Mouse (Mus musculus): ENCODE results near the gene Atxn10. TPM values are rescaled to one million over a fixed set of nuclear protein-coding genes. Genes with fewer than 3 reads are reported as not detected.

The Atxn10 gene
- polyA plus RNA-seq, 1 experiment from 2014 or later = 548 TPM

DNA sequence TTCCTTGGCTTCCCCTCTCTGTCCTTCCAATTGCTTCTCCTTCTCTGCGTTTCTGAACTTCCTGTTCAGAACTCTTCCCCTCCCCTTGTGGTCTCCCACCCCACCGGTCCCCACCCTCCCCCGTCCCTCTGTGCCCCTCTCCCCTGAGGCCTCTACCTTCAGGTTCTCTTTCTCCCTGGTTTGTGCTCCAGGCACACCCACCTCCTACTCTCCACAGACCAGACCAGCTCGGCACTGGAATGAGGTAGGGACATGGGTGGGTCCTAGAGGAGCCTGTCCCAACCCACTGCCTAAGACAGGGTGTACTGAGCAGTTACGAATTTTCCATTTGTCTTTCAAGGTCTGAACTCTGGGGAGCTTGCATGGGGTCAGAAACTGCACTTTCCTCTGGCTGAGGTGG, 143.9 kb downstream of the Atxn10 start:
- no peaks in the 10 kb centered on the region; the same call in 1 of the 2 replicates for H3K27me3 ChIP-seq (ENCODE audit: control insufficient read depth, insufficient read depth, low read depth, low read length)
- H3K4me2 ChIP-seq (ENCODE audit: low read length) = no peak overlapping the region
- H3K4me3 ChIP-seq (ENCODE audit: low read depth, low read length) = no peak overlapping the region
- 69% methylated on average over 5 of the region's 5 CpGs for whole genome bisulfite sequencing
- H3K9me3 ChIP-seq (replicated peaks; ENCODE audit: control insufficient read depth, low read length, poor library complexity, severe bottlenecking) = 0 out of 2 replicates have a peak, but pooled peaks cover 2% of the 10 kb centered on the region
- H3K4me1 ChIP-seq (ENCODE audit: control insufficient read depth, insufficient read depth, low read length) = peaks cover 3% of the 10 kb centered on the region; the same call in 1 of the 2 replicates
- H3K27ac ChIP-seq (ENCODE audit: low read length) = no peak overlapping the region
- H3K36me3 ChIP-seq (ENCODE audit: control insufficient read depth, insufficient read depth, low read length) = no peaks in the 10 kb centered on the region; the same call in 1 of the 2 replicates
- no peak for ATAC-seq
- no peak overlapping the region for H3K9ac ChIP-seq (ENCODE audit: low read depth, low read length)

- ATAC-seq = peak; percentile 56
- H3K4me2 ChIP-seq (ENCODE audit: low read length) = no peak overlapping the region
- H3K27ac ChIP-seq (ENCODE audit: low read length) = no peak overlapping the region
- H3K4me1 ChIP-seq (ENCODE audit: control insufficient read depth, insufficient read depth, low read length) = peaks cover 3% of the 10 kb centered on the region; the same call in 1 of the 2 replicates
- H3K9ac ChIP-seq (ENCODE audit: low read depth, low read length) = peak overlapping the region; percentile 1; the same call in 1 of the 2 replicates
- 32% methylated on average over 3 of the region's 3 CpGs for WGBS
- no peak overlapping the region for H3K4me3 ChIP-seq (ENCODE audit: low read depth, low read length)
- no peaks in the 10 kb centered on the region; the same call in 1 of the 2 replicates for H3K27me3 ChIP-seq (ENCODE audit: control insufficient read depth, insufficient read depth, low read depth, low read length)
- 0 out of 2 replicates have a peak, but pooled peaks cover 2% of the 10 kb centered on the region for H3K9me3 ChIP-seq (replicated peaks; ENCODE audit: control insufficient read depth, low read length, poor library complexity, severe bottlenecking)
- no peaks in the 10 kb centered on the region; the same call in 1 of the 2 replicates for H3K36me3 ChIP-seq (ENCODE audit: control insufficient read depth, insufficient read depth, low read length)
These were observed 144.6 kb downstream of the Atxn10 start for GRCm38 (mm10) chr15:85480630-85481029.

- H3K27me3 ChIP-seq (ENCODE audit: control insufficient read depth, insufficient read depth, low read depth, low read length) = no peaks in the 10 kb centered on the region
- 75% methylated on average over 10 of the region's 10 CpGs for WGBS
- no peak overlapping the region for H3K4me3 ChIP-seq (ENCODE audit: low read depth, low read length)
- H3K4me1 ChIP-seq (ENCODE audit: control insufficient read depth, insufficient read depth, low read length) = peaks cover 7% of the 10 kb centered on the region
- no peak overlapping the region for H3K4me2 ChIP-seq (ENCODE audit: low read length)
- no peak overlapping the region for H3K27ac ChIP-seq (ENCODE audit: low read length)
- ATAC-seq = no peak
- H3K36me3 ChIP-seq (ENCODE audit: control insufficient read depth, insufficient read depth, low read length) = no peaks in the 10 kb centered on the region
- peaks cover 4% of the 10 kb centered on the region for H3K9me3 ChIP-seq (replicated peaks; ENCODE audit: control insufficient read depth, low read length, poor library complexity, severe bottlenecking)
- no peak overlapping the region for H3K9ac ChIP-seq (ENCODE audit: low read depth, low read length)
These were observed 152.9 kb downstream of the Atxn10 start for GRCm38 (mm10) chr15:85488900-85489299.

- WGBS = 36% methylated on average over 7 of the region's 7 CpGs
- H3K4me2 ChIP-seq (ENCODE audit: low read length) = no peak overlapping the region
- no peak for ATAC-seq
- H3K9ac ChIP-seq (ENCODE audit: low read depth, low read length) = no peak overlapping the region
- peaks cover 4% of the 10 kb centered on the region for H3K9me3 ChIP-seq (replicated peaks; ENCODE audit: control insufficient read depth, low read length, poor library complexity, severe bottlenecking)
- H3K4me1 ChIP-seq (ENCODE audit: control insufficient read depth, insufficient read depth, low read length) = peaks cover 15% of the 10 kb centered on the region
- H3K36me3 ChIP-seq (ENCODE audit: control insufficient read depth, insufficient read depth, low read length) = no peaks in the 10 kb centered on the region
- H3K27ac ChIP-seq (ENCODE audit: low read length) = no peak overlapping the region
- no peak overlapping the region for H3K4me3 ChIP-seq (ENCODE audit: low read depth, low read length)
- H3K27me3 ChIP-seq (ENCODE audit: control insufficient read depth, insufficient read depth, low read depth, low read length) = no peaks in the 10 kb centered on the region
These were observed 153.7 kb downstream of the Atxn10 start for GRCm38 (mm10) chr15:85489751-85490150.

DNA sequence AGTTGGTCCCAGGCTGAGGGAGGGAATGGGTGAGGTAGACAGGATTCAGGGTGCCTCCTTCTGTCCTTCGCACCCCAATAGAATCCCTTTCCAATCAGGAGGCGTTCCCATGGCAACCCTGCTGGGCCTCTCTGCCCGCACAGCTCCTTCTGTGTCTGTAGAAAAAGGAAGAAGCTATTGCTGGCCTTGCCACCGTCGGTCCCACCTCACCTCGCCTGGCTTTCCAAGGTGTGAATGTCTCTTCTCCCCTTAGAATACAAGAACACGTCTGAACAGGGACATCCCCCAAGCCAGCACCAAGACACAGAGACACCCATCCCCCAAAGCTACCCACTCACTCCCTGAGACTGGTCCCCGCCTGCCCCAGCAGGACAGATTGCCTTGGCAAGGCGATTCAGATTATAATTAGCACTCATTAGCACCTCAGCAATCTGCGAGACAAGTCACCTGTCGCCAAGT, 158.1 kb downstream of the Atxn10 start:
- Histone ChIP-seq H3K4me3 (ENCODE audit: low read depth, low read length) (no peak overlapping the region), H3K27me3 (ENCODE audit: control insufficient read depth, insufficient read depth, low read depth, low read length) (no peaks in the 10 kb centered on the region), H3K4me2 (ENCODE audit: low read length) (no peak overlapping the region), H3K36me3 (ENCODE audit: control insufficient read depth, insufficient read depth, low read length) (no peaks in the 10 kb centered on the region), H3K9me3 (replicated peaks; ENCODE audit: control insufficient read depth, low read length, poor library complexity, severe bottlenecking) (no peaks in the 10 kb centered on the region), H3K27ac (ENCODE audit: low read length) (peak overlapping the region; percentile 35; the same call in 1 of the 2 replicates), H3K9ac (ENCODE audit: low read depth, low read length) (no peak overlapping the region), H3K4me1 (ENCODE audit: control insufficient read depth, insufficient read depth, low read length) (peaks cover 15% of the 10 kb centered on the region)
- WGBS = 6% methylated on average over 11 of the region's 11 CpGs
- ATAC-seq = peak; percentile 74; the same call in 1 of the 2 replicates

DNA sequence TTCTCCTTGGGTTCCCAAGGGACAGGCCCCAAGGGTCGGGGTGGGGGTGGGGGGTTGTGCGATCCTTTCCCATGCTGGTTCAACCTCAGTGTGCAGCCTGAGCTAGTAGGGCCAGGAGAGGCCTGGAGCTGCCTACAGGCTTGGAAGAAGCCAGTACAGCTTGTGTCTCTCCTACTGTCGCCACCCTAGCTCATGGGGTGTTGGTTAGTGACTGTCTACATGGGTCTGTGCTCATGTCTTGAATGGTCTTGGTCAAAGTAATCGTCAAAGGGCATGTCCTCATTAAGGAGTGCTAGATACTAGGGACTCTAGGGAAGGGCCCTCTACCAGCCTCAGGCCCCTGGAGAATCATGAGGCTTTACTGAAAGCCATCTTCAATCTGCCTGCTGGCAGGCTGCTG, 161.5 kb downstream of the Atxn10 start:
- 80% methylated on average over 4 of the region's 4 CpGs for WGBS
- Histone ChIP-seq H3K9ac (ENCODE audit: low read depth, low read length) (no peak overlapping the region), H3K27ac (ENCODE audit: low read length) (no peak overlapping the region), H3K36me3 (ENCODE audit: control insufficient read depth, insufficient read depth, low read length) (no peaks in the 10 kb centered on the region), H3K4me2 (ENCODE audit: low read length) (no peak overlapping the region), H3K4me3 (ENCODE audit: low read depth, low read length) (no peak overlapping the region), H3K9me3 (replicated peaks; ENCODE audit: control insufficient read depth, low read length, poor library complexity, severe bottlenecking) (no peaks in the 10 kb centered on the region), H3K4me1 (ENCODE audit: control insufficient read depth, insufficient read depth, low read length) (peaks cover 10% of the 10 kb centered on the region), H3K27me3 (ENCODE audit: control insufficient read depth, insufficient read depth, low read depth, low read length) (no peaks in the 10 kb centered on the region)
- ATAC-seq = no peak

GRCm38 (mm10) chr15:85497981-85498475, 162.0 kb downstream of the Atxn10 start:
- Histone ChIP-seq H3K27ac (ENCODE audit: low read length) (no peak overlapping the region), H3K27me3 (ENCODE audit: control insufficient read depth, insufficient read depth, low read depth, low read length) (no peaks in the 10 kb centered on the region), H3K4me1 (ENCODE audit: control insufficient read depth, insufficient read depth, low read length) (peaks cover 10% of the 10 kb centered on the region), H3K9ac (ENCODE audit: low read depth, low read length) (no peak overlapping the region), H3K4me3 (ENCODE audit: low read depth, low read length) (no peak overlapping the region), H3K9me3 (replicated peaks; ENCODE audit: control insufficient read depth, low read length, poor library complexity, severe bottlenecking) (no peaks in the 10 kb centered on the region), H3K36me3 (ENCODE audit: control insufficient read depth, insufficient read depth, low read length) (no peaks in the 10 kb centered on the region), H3K4me2 (ENCODE audit: low read length) (no peak overlapping the region)
- WGBS = 9% methylated on average over 10 of the region's 10 CpGs
- peak; percentile 61; the same call in 1 of the 2 replicates for ATAC-seq

- Histone ChIP-seq H3K4me1 (ENCODE audit: control insufficient read depth, insufficient read depth, low read length) (no peaks in the 10 kb centered on the region), H3K27ac (ENCODE audit: low read length) (no peak overlapping the region), H3K4me2 (ENCODE audit: low read length) (no peak overlapping the region), H3K27me3 (ENCODE audit: control insufficient read depth, insufficient read depth, low read depth, low read length) (no peaks in the 10 kb centered on the region), H3K9me3 (replicated peaks; ENCODE audit: control insufficient read depth, low read length, poor library complexity, severe bottlenecking) (no peaks in the 10 kb centered on the region), H3K36me3 (ENCODE audit: control insufficient read depth, insufficient read depth, low read length) (no peaks in the 10 kb centered on the region), H3K9ac (ENCODE audit: low read depth, low read length) (no peak overlapping the region), H3K4me3 (ENCODE audit: low read depth, low read length) (no peak overlapping the region)
- no peak for ATAC-seq
- 83% methylated on average over 10 of the region's 10 CpGs for WGBS
These were observed 164.2 kb downstream of the Atxn10 start for GRCm38 (mm10) chr15:85500267-85500666.

GRCm38 (mm10) chr15:85503127-85503526, 167.1 kb downstream of the Atxn10 start, which contains the start of gene 7530416G11Rik:
Gene 7530416G11Rik (minus strand): TSS chr15:85503227.
- H3K4me1 ChIP-seq (ENCODE audit: control insufficient read depth, insufficient read depth, low read length) = no peaks in the 10 kb centered on the region; the same call in 1 of the 2 replicates
- no peak within 1 kb of the TSS for H3K4me2 ChIP-seq (ENCODE audit: low read length)
- 90% methylated on average over 8 of the region's 8 CpGs for WGBS
- H3K9me3 ChIP-seq (replicated peaks; ENCODE audit: control insufficient read depth, low read length, poor library complexity, severe bottlenecking) = no peaks in the 10 kb centered on the region
- no peak for ATAC-seq
- H3K36me3 ChIP-seq (ENCODE audit: control insufficient read depth, insufficient read depth, low read length) = no peaks in the 10 kb centered on the region
- H3K4me3 ChIP-seq (ENCODE audit: low read depth, low read length) = no peak within 1 kb of the TSS
- no peak within 1 kb of the TSS for H3K27ac ChIP-seq (ENCODE audit: low read length)
- H3K9ac ChIP-seq (ENCODE audit: low read depth, low read length) = no peak within 1 kb of the TSS
- H3K27me3 ChIP-seq (ENCODE audit: control insufficient read depth, insufficient read depth, low read depth, low read length) = no peaks in the 10 kb centered on the region

Data from midbrain, embryonic 16.5 days (tissue).